ENCODE assay signal across 9 mouse cellular contexts in genomic region chr14:26357242-26357641, GRCm38 (mm10).
DNase-seq lines count a peak whose midpoint lies in the region; ATAC-seq and TF ChIP-seq lines count a peak whose summit lies in the region.
"Had no signal": no experiment of that assay in that cellular context is flagged by ENCODE, and none has a peak within 500 bp of the region (broad histone marks: within the 10 kb centered on the region; RNA-seq: fewer than 3 reads in every experiment).

No protein-coding gene starts in this region.

- H3K4me3 ChIP-seq in heart, embryonic 13.5 days = no peak overlapping the region
- no peak overlapping the region for H3K4me3 ChIP-seq in limb, embryonic 14.5 days (replicated peaks; ENCODE audit: low read length)
- no peak overlapping the region for H3K4me3 ChIP-seq in hindbrain, embryonic 16.5 days (ENCODE audit: low read length)
- H3K4me3 ChIP-seq: limb, embryonic 13.5 days had no signal

- peak overlapping the region; percentile 3; the same call in 1 of the 2 replicates for H3K9ac ChIP-seq in heart, embryonic 13.5 days
- no peak overlapping the region for H3K9ac ChIP-seq in limb, embryonic 14.5 days (ENCODE audit: low read depth, low read length, severe bottlenecking)
- no peak overlapping the region for H3K9ac ChIP-seq in hindbrain, embryonic 16.5 days (ENCODE audit: low read depth, low read length)
- H3K9ac ChIP-seq: limb, embryonic 13.5 days had no signal

- peak; percentile 63; the same call in 1 of the 2 replicates for ATAC-seq in heart, embryonic 13.5 days (ENCODE audit: extremely low read depth, insufficient number of reproducible peaks, low FRiP score, low TSS enrichment)
- 0 out of 2 replicates have a peak, but pooled peaks have one; percentile 30 for ATAC-seq in limb, embryonic 14.5 days (ENCODE audit: low FRiP score, low read depth)
- no peak for ATAC-seq in monocyte, adult 5-6 weeks (replicated peaks; ENCODE audit: insufficient number of reproducible peaks, low FRiP score, low TSS enrichment, poor library complexity, severe bottlenecking)
- ATAC-seq in hindbrain, embryonic 16.5 days = no peak

- H3K4me1 ChIP-seq in heart, embryonic 13.5 days = peaks cover 21% of the 10 kb centered on the region
- H3K4me1 ChIP-seq in limb, embryonic 14.5 days (ENCODE audit: control insufficient read depth, insufficient read depth, low read length) = peaks cover 11% of the 10 kb centered on the region; the same call in 1 of the 2 replicates
- H3K4me1 ChIP-seq in hindbrain, embryonic 16.5 days (ENCODE audit: control insufficient read depth, insufficient read depth, low read depth, low read length) = no peaks in the 10 kb centered on the region

- 22% methylated on average over 6 of the region's 6 CpGs for WGBS in heart, embryonic 13.5 days
- WGBS in limb, embryonic 14.5 days = 36% methylated on average over 6 of the region's 6 CpGs
- WGBS in hindbrain, embryonic 16.5 days = 66% methylated on average over 6 of the region's 6 CpGs

- H3K9me3 ChIP-seq in heart, embryonic 13.5 days = no peaks in the 10 kb centered on the region
- H3K9me3 ChIP-seq in limb, embryonic 14.5 days (ENCODE audit: control insufficient read depth, low read length) = no peaks in the 10 kb centered on the region
- H3K9me3 ChIP-seq in hindbrain, embryonic 16.5 days (ENCODE audit: control insufficient read depth, low read length) = no peaks in the 10 kb centered on the region
- H3K9me3 ChIP-seq: limb, embryonic 13.5 days had no signal

- H3K36me3 ChIP-seq in heart, embryonic 13.5 days = no peaks in the 10 kb centered on the region
- H3K36me3 ChIP-seq in limb, embryonic 14.5 days (ENCODE audit: control insufficient read depth, insufficient read depth, low read length) = no peaks in the 10 kb centered on the region
- no peaks in the 10 kb centered on the region for H3K36me3 ChIP-seq in hindbrain, embryonic 16.5 days (ENCODE audit: control insufficient read depth, insufficient read depth, low read length)
- H3K36me3 ChIP-seq: limb, embryonic 13.5 days had no signal

- no peaks in the 10 kb centered on the region for H3K27me3 ChIP-seq in heart, embryonic 13.5 days (replicated peaks)
- H3K27me3 ChIP-seq in limb, embryonic 14.5 days (ENCODE audit: control insufficient read depth, insufficient read depth, low read length) = no peaks in the 10 kb centered on the region
- no peaks in the 10 kb centered on the region for H3K27me3 ChIP-seq in hindbrain, embryonic 16.5 days (replicated peaks; ENCODE audit: control insufficient read depth, insufficient read depth, low read length)
- H3K27me3 ChIP-seq: limb, embryonic 13.5 days had no signal

- TF ChIP-seq POLR2A in limb, embryonic 14.5 days (IDR thresholded peaks at IDR 0.05; ENCODE audit: borderline replicate concordance, extremely low read depth, insufficient read depth, insufficient read length) = no peak

- DNase-seq in 416B (ENCODE audit: low read depth) (peak; percentile 95), ZHBTc4 (ENCODE audit: low read depth, low spot score) (peak; percentile 64)
- DNase-seq in limb, embryonic 14.5 days (ENCODE audit: low spot score) = peak; percentile 70
- DNase-seq in spleen, postnatal 4 days (ENCODE audit: low spot score in 2 of 2) = no peak
- DNase-seq in B cell, adult 2 months = no peak

- peak overlapping the region; percentile 35 for H3K4me2 ChIP-seq in heart, embryonic 13.5 days
- no peak overlapping the region for H3K4me2 ChIP-seq in limb, embryonic 14.5 days (replicated peaks; ENCODE audit: low read depth, low read length, severe bottlenecking)
- no peak overlapping the region for H3K4me2 ChIP-seq in hindbrain, embryonic 16.5 days (ENCODE audit: low read length)
- H3K4me2 ChIP-seq: limb, embryonic 13.5 days had no signal

- H3K27ac ChIP-seq in heart, embryonic 13.5 days (replicated peaks) = no peak overlapping the region
- no peak overlapping the region for H3K27ac ChIP-seq in limb, embryonic 14.5 days (replicated peaks; ENCODE audit: low read depth, low read length)
- no peak overlapping the region for H3K27ac ChIP-seq in hindbrain, embryonic 16.5 days (ENCODE audit: low read depth, low read length)
- H3K27ac ChIP-seq: limb, embryonic 13.5 days had no signal

Comparison
In these comparisons a context has a peak if more than half of its experiments do, and no peak if none do; other contexts are left out.
1. DNase-seq: peak in 416B (single experiment), ZHBTc4 (single experiment) and limb, embryonic 14.5 days (single experiment); none in spleen, postnatal 4 days (0 of 2) and B cell, adult 2 months (0 of 2).
2. ATAC-seq: peak in heart, embryonic 13.5 days (single experiment) and limb, embryonic 14.5 days (single experiment); none in monocyte, adult 5-6 weeks (single experiment) and hindbrain, embryonic 16.5 days (single experiment).